Mouse (Mus musculus): ENCODE data around the gene Neb. TPM values are rescaled to one million over a fixed set of nuclear protein-coding genes. Genes with fewer than 3 reads are reported as not detected.

The Neb gene
- total and polyA plus RNA-seq, 3 experiments = 0.12 to 0.70 TPM; not detected in 1

- Histone ChIP-seq H3K4me3 (ENCODE audit: control insufficient read depth in 1 of 2, insufficient read depth in 1 of 2, low read depth in 2 of 2, low read length in 2 of 2) (no peak overlapping the region), H3K9ac (ENCODE audit: control insufficient read depth, low read depth, low read length, poor library complexity, severe bottlenecking) (no peak overlapping the region), H3K4me1 (ENCODE audit: control insufficient read depth in 1 of 2, insufficient read depth in 2 of 2, low read length in 2 of 2) (no peaks in the 10 kb centered on the region), H3K27me3 (ENCODE audit: control insufficient read depth in 1 of 2, insufficient read depth in 2 of 2, low read length in 2 of 2) (no peaks in the 10 kb centered on the region), H3K9me3 (replicated peaks; ENCODE audit: insufficient read depth, low read length) (no peaks in the 10 kb centered on the region), H3K27ac (ENCODE audit: control insufficient read depth, low read depth, low read length) (no peak overlapping the region), H3K79me2 (ENCODE audit: control insufficient read depth, insufficient read depth, low read length, poor library complexity) (no peaks in the 10 kb centered on the region), H3K36me3 (ENCODE audit: control insufficient read depth in 1 of 2, insufficient read depth in 2 of 2, low read length in 2 of 2) (no peaks in the 10 kb centered on the region)
- TF ChIP-seq ETS1 (IDR thresholded peaks at IDR 0.05; ENCODE audit: low read depth, low read length) = no peak
- TF ChIP-seq TCF12 (IDR thresholded peaks at IDR 0.05; ENCODE audit: low read depth, low read length) = no peak
- no peak for TF ChIP-seq E2F4 (IDR thresholded peaks at IDR 0.05; ENCODE audit: borderline replicate concordance, low read depth, low read length)
- TF ChIP-seq NELFE (IDR thresholded peaks at IDR 0.05; ENCODE audit: low read depth, low read length) = no peak
- TF ChIP-seq ZNF384 (IDR thresholded peaks at IDR 0.05; ENCODE audit: low read depth, low read length) = no peak
- no peak for DNase-seq (ENCODE audit: low read depth, low spot score)
Observed at GRCm38 (mm10) chr2:52177726-52178125, 200.5 kb downstream of the Neb start.

GRCm38 (mm10) chr2:52177184-52177583 lies 201.1 kb downstream of the Neb start:
- Histone ChIP-seq H3K79me2 (ENCODE audit: control insufficient read depth, insufficient read depth, low read length, poor library complexity) (no peaks in the 10 kb centered on the region), H3K4me1 (ENCODE audit: control insufficient read depth in 1 of 2, insufficient read depth in 2 of 2, low read length in 2 of 2) (no peaks in the 10 kb centered on the region), H3K27me3 (ENCODE audit: control insufficient read depth in 1 of 2, insufficient read depth in 2 of 2, low read length in 2 of 2) (no peaks in the 10 kb centered on the region), H3K9ac (ENCODE audit: control insufficient read depth, low read depth, low read length, poor library complexity, severe bottlenecking) (no peak overlapping the region), H3K4me3 (ENCODE audit: control insufficient read depth in 1 of 2, insufficient read depth in 1 of 2, low read depth in 2 of 2, low read length in 2 of 2) (no peak overlapping the region), H3K27ac (ENCODE audit: control insufficient read depth, low read depth, low read length) (no peak overlapping the region), H3K9me3 (replicated peaks; ENCODE audit: insufficient read depth, low read length) (no peaks in the 10 kb centered on the region), H3K36me3 (ENCODE audit: control insufficient read depth in 1 of 2, insufficient read depth in 2 of 2, low read length in 2 of 2) (no peaks in the 10 kb centered on the region)
- TF ChIP-seq POLR2AphosphoS5 (IDR thresholded peaks at IDR 0.05; ENCODE audit: borderline replicate concordance, low read depth, low read length) = no peak
- TF ChIP-seq CTCF (IDR thresholded peaks at IDR 0.05 in 2 of 3, conservative IDR thresholded peaks at IDR 0.05 in 1 of 3; ENCODE audit: control insufficient read depth in 1 of 3, insufficient read depth in 1 of 3, low read depth in 2 of 3, low read length in 3 of 3, poor library complexity in 1 of 3, severe bottlenecking in 1 of 3) = no peak
- TF ChIP-seq USF1 (IDR thresholded peaks at IDR 0.05; ENCODE audit: low read depth, low read length) = no peak
- no peak for TF ChIP-seq ZKSCAN1 (IDR thresholded peaks at IDR 0.05; ENCODE audit: low read depth, low read length)
- no peak for TF ChIP-seq USF2 (IDR thresholded peaks at IDR 0.05; ENCODE audit: borderline replicate concordance in 1 of 2, insufficient read depth in 1 of 2, low read depth in 1 of 2, low read length in 2 of 2)
- DNase-seq (ENCODE audit: low read depth, low spot score) = no peak

GRCm38 (mm10) chr2:52176537-52176936 lies 201.7 kb downstream of the Neb start:
- Histone ChIP-seq H3K36me3 (ENCODE audit: control insufficient read depth in 1 of 2, insufficient read depth in 2 of 2, low read length in 2 of 2) (no peaks in the 10 kb centered on the region), H3K4me1 (ENCODE audit: control insufficient read depth in 1 of 2, insufficient read depth in 2 of 2, low read length in 2 of 2) (no peaks in the 10 kb centered on the region), H3K9me3 (replicated peaks; ENCODE audit: insufficient read depth, low read length) (no peaks in the 10 kb centered on the region), H3K4me3 (ENCODE audit: control insufficient read depth in 1 of 2, insufficient read depth in 1 of 2, low read depth in 2 of 2, low read length in 2 of 2) (no peak overlapping the region), H3K27me3 (ENCODE audit: control insufficient read depth in 1 of 2, insufficient read depth in 2 of 2, low read length in 2 of 2) (no peaks in the 10 kb centered on the region), H3K27ac (ENCODE audit: control insufficient read depth, low read depth, low read length) (no peak overlapping the region), H3K79me2 (ENCODE audit: control insufficient read depth, insufficient read depth, low read length, poor library complexity) (no peaks in the 10 kb centered on the region), H3K9ac (ENCODE audit: control insufficient read depth, low read depth, low read length, poor library complexity, severe bottlenecking) (no peak overlapping the region)
- TF ChIP-seq TCF12 (IDR thresholded peaks at IDR 0.05; ENCODE audit: low read depth, low read length) (no peak), MXI1 (IDR thresholded peaks at IDR 0.05; ENCODE audit: low read depth, low read length) (no peak), MAX (IDR thresholded peaks at IDR 0.05; ENCODE audit: low read length) (no peak), ELF1 (IDR thresholded peaks at IDR 0.05; ENCODE audit: low read depth, low read length) (no peak), MYC (IDR thresholded peaks at IDR 0.05; ENCODE audit: low read depth, low read length) (no peak), POLR2A (IDR thresholded peaks at IDR 0.05; ENCODE audit: control insufficient read depth in 1 of 2, insufficient read depth in 1 of 2, low read depth in 1 of 2, low read length in 2 of 2, poor library complexity in 1 of 2) (no peak), ZNF384 (IDR thresholded peaks at IDR 0.05; ENCODE audit: low read depth, low read length) (no peak), POLR2AphosphoS5 (IDR thresholded peaks at IDR 0.05; ENCODE audit: borderline replicate concordance, low read depth, low read length) (no peak)
- DNase-seq (ENCODE audit: low read depth, low spot score) = peak; percentile 37

Measured in MEL (cell line).